Mouse (Mus musculus) erythroblast, adult 5-6 weeks (primary cell): Measurements from ENCODE around the gene Fam205a4. TPM values are rescaled to one million over a fixed set of nuclear protein-coding genes. Genes with fewer than 3 reads are reported as not detected.
"Not testable (repeated sequence)": the region's sequence is repeated elsewhere in the genome, so short reads cannot be mapped to it uniquely, and the experiment has no call there.

Experiments
- ATAC-seq: replicated peaks from 2 replicates; pipeline ENCODE4 v1.8.0; 2016; ENCODE audit warnings: moderate number of reproducible peaks, mild to moderate bottlenecking, moderate TSS enrichment, inconsistent platforms; ENCODE audit not compliant: poor library complexity, low FRiP score, severe bottlenecking
- total RNA-seq, 2 experiments: library from RNA; stranded (forward) in 1 of 2; stranded (reverse) in 1 of 2; fragments of 150-400 nt in 1 of 2; fragments of 200-764, 138-1000 nt in 1 of 2; gene quantifications; 2 replicates each; pipeline versions ENCODE4 v1.2.3 to v1.2.4; 2015 to 2017; ENCODE audit warnings: low replicate concordance in 2 of 2

Gene Fam205a4
- total RNA-seq (2015; ENCODE audit: low replicate concordance) (0.38 TPM in 1 of 2 replicates, not detected in the other), total RNA-seq (2017; ENCODE audit: low replicate concordance) (not detected in 2 replicates)

DNA sequence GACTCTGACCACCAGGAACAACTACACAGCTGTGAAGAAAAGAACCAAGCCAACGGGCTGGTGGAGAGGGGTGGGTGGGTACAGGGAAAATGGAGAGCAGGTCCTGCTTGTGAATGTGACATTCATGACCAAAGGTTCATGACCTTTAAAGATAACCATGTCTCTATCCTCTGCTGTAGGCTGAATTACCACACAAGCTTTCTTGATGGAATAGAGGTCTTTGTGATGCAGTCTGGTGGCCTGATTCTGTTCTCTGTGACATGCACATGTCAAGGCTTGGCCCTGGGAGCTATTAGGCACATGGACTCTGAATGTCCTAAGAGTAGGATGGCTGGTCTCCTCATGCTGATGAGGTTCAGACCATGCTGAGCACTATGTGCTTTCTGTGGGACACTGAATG, at the start of gene Fam205a4:
TSS of gene Fam205a4 (plus strand) at position 301 of the 400 bp plus-strand sequence.
- ATAC-seq, result not testable (repeated sequence)

- ATAC-seq, result not testable (repeated sequence)
These were observed 24.6 kb upstream of the Fam205a4 start, which contains the start of gene Gm20878 for GRCm38 (mm10) chr4:41941272-41941671. Gene Gm20878, plus strand, starts transcription at chr4:41941572.

Other genes starting within 250 kb of the Fam205a4 start
- 22.8 and 26.7 TPM in 2 replicates for gene Dctn3, start 242.9 kb upstream of the Fam205a4 start, total RNA-seq (2015; ENCODE audit: low replicate concordance)
- gene Dctn3, start 242.9 kb upstream of the Fam205a4 start, total RNA-seq (2017; ENCODE audit: low replicate concordance), result 30.0 and 37.1 TPM in 2 replicates
- gene Arid3c, start 234.9 kb upstream of the Fam205a4 start, total RNA-seq (2015; ENCODE audit: low replicate concordance), result not detected in 2 replicates
- not detected in 2 replicates for gene Arid3c, start 234.9 kb upstream of the Fam205a4 start, total RNA-seq (2017; ENCODE audit: low replicate concordance)
- 4.0 and 5.0 TPM in 2 replicates for gene Galt, start 210.8 kb upstream of the Fam205a4 start, total RNA-seq (2015; ENCODE audit: low replicate concordance)
- gene Galt, start 210.8 kb upstream of the Fam205a4 start, total RNA-seq (2017; ENCODE audit: low replicate concordance), result 1.3 and 2.1 TPM in 2 replicates
- 1.7 and 14.8 TPM in 2 replicates for gene Sigmar1, start 209.9 kb upstream of the Fam205a4 start, total RNA-seq (2015; ENCODE audit: low replicate concordance)
- 7.2 and 9.6 TPM in 2 replicates for gene Sigmar1, start 209.9 kb upstream of the Fam205a4 start, total RNA-seq (2017; ENCODE audit: low replicate concordance)
- gene Ccl27a, start 191.8 kb upstream of the Fam205a4 start, total RNA-seq (2015; ENCODE audit: low replicate concordance), result 4.2 TPM in 1 of 2 replicates, not detected in the other
- gene Ccl27a, start 191.8 kb upstream of the Fam205a4 start, total RNA-seq (2017; ENCODE audit: low replicate concordance), result 3.2 and 3.9 TPM in 2 replicates
- gene Gm21541, start 62.4 kb upstream of the Fam205a4 start, total RNA-seq (2015; ENCODE audit: low replicate concordance), result not detected in 2 replicates
- gene Gm21541, start 62.4 kb upstream of the Fam205a4 start, total RNA-seq (2017; ENCODE audit: low replicate concordance), result not detected in 2 replicates
- gene Gm20878, start 24.5 kb upstream of the Fam205a4 start, total RNA-seq (2015; ENCODE audit: low replicate concordance), result 1.5 TPM in 1 of 2 replicates, not detected in the other
- gene Gm20878, start 24.5 kb upstream of the Fam205a4 start, total RNA-seq (2017; ENCODE audit: low replicate concordance), result not detected in 2 replicates
- gene Gm21093, start 68.7 kb downstream of the Fam205a4 start, total RNA-seq (2015; ENCODE audit: low replicate concordance), result not detected in 2 replicates
- gene Gm21093, start 68.7 kb downstream of the Fam205a4 start, total RNA-seq (2017; ENCODE audit: low replicate concordance), result not detected in 2 replicates
- gene Gm3893, start 125.1 kb downstream of the Fam205a4 start, total RNA-seq (2015; ENCODE audit: low replicate concordance), result not detected in 2 replicates
- not detected in 2 replicates for gene Gm3893, start 125.1 kb downstream of the Fam205a4 start, total RNA-seq (2017; ENCODE audit: low replicate concordance)
- gene Gm13304, start 148.8 kb downstream of the Fam205a4 start, total RNA-seq (2015; ENCODE audit: low replicate concordance), result not detected in 2 replicates
- gene Gm13304, start 148.8 kb downstream of the Fam205a4 start, total RNA-seq (2017; ENCODE audit: low replicate concordance), result not detected in 2 replicates
- gene Gm13306, start 187.4 kb downstream of the Fam205a4 start, total RNA-seq (2015; ENCODE audit: low replicate concordance), result not detected in 2 replicates
- gene Gm13306, start 187.4 kb downstream of the Fam205a4 start, total RNA-seq (2017; ENCODE audit: low replicate concordance), result not detected in 2 replicates
- gene Gm13305, start 202.5 kb downstream of the Fam205a4 start, total RNA-seq (2015; ENCODE audit: low replicate concordance), result not detected in 2 replicates
- 2.1 TPM in 1 of 2 replicates, not detected in the other for gene Gm13305, start 202.5 kb downstream of the Fam205a4 start, total RNA-seq (2017; ENCODE audit: low replicate concordance)